Mouse (Mus musculus): ENCODE data around the gene Limk2. TPM values are rescaled to one million over a fixed set of nuclear protein-coding genes. Genes with fewer than 3 reads are reported as not detected.
A peak's percentile ranks its signal among the peaks of the same experiment; 100 is the strongest.

Gene Limk2
- polyA plus RNA-seq, 1 experiment from 2014 or later, result 74.8 TPM

DNA sequence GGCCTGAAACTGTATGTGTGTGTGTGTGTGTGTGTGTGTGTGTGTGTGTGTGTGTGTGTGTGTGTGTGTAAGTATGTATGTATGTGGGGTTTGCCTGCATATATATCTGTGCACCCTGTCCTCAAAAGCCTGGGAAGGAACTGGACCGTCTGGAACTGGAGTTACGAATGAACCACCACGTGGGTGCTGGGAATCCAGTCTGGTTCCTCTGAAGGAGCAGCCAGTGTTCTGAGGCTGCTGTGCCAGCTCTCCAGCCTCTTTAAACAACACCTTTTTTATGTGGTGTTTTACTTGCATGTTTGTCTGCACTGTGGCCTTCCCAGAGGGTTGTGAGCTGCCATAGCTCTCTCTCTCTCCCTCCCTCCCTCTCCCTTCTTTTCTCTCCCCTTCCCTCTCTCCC is 72.4 kb downstream of the Limk2 start:
- Histone ChIP-seq H3K27me3 (ENCODE audit: control insufficient read depth, insufficient read depth, low read length) (no peaks in the 10 kb centered on the region), H3K27ac (ENCODE audit: low read depth, low read length) (no peak overlapping the region), H3K9ac (ENCODE audit: low read depth, low read length) (peak overlapping the region; percentile 46; the same call in 1 of the 2 replicates), H3K4me1 (replicated peaks; ENCODE audit: control insufficient read depth, insufficient read depth, low read length) (peaks cover 5% of the 10 kb centered on the region; the same call in 1 of the 2 replicates), H3K4me2 (replicated peaks; ENCODE audit: low read depth, low read length) (no peak overlapping the region), H3K36me3 (ENCODE audit: control insufficient read depth, insufficient read depth, low read length) (no peaks in the 10 kb centered on the region), H3K9me3 (ENCODE audit: control insufficient read depth, low read length) (no peaks in the 10 kb centered on the region), H3K4me3 (ENCODE audit: low read depth, low read length) (no peak overlapping the region)
- WGBS, result 78% methylated on average over 3 of the region's 3 CpGs
- DNase-seq (ENCODE audit: low spot score) (no peak), ATAC-seq (ENCODE audit: low FRiP score) (no peak)

- ATAC-seq (ENCODE audit: low FRiP score) (no peak), DNase-seq (ENCODE audit: low spot score) (no peak)
- H3K4me3 ChIP-seq (ENCODE audit: low read depth, low read length), result no peak overlapping the region
- no peak overlapping the region for H3K4me2 ChIP-seq (replicated peaks; ENCODE audit: low read depth, low read length)
- WGBS, result 47% methylated on average over 11 of the region's 11 CpGs
- no peaks in the 10 kb centered on the region for H3K27me3 ChIP-seq (ENCODE audit: control insufficient read depth, insufficient read depth, low read length)
- no peak overlapping the region for H3K27ac ChIP-seq (ENCODE audit: low read depth, low read length)
- H3K36me3 ChIP-seq (ENCODE audit: control insufficient read depth, insufficient read depth, low read length), result no peaks in the 10 kb centered on the region
- H3K4me1 ChIP-seq (replicated peaks; ENCODE audit: control insufficient read depth, insufficient read depth, low read length), result peaks cover 5% of the 10 kb centered on the region; the same call in 1 of the 2 replicates
- no peaks in the 10 kb centered on the region for H3K9me3 ChIP-seq (ENCODE audit: control insufficient read depth, low read length)
- H3K9ac ChIP-seq (ENCODE audit: low read depth, low read length), result no peak overlapping the region
Observed at GRCm38 (mm10) chr11:3335651-3336216, 73.3 kb downstream of the Limk2 start.

GRCm38 (mm10) chr11:3334711-3335316 is 74.2 kb downstream of the Limk2 start:
- Histone ChIP-seq H3K4me3 (ENCODE audit: low read depth, low read length) (no peak overlapping the region), H3K36me3 (ENCODE audit: control insufficient read depth, insufficient read depth, low read length) (no peaks in the 10 kb centered on the region), H3K4me2 (replicated peaks; ENCODE audit: low read depth, low read length) (no peak overlapping the region), H3K4me1 (replicated peaks; ENCODE audit: control insufficient read depth, insufficient read depth, low read length) (peaks cover 5% of the 10 kb centered on the region; the same call in 1 of the 2 replicates), H3K9ac (ENCODE audit: low read depth, low read length) (no peak overlapping the region), H3K27me3 (ENCODE audit: control insufficient read depth, insufficient read depth, low read length) (no peaks in the 10 kb centered on the region), H3K27ac (ENCODE audit: low read depth, low read length) (no peak overlapping the region), H3K9me3 (ENCODE audit: control insufficient read depth, low read length) (no peaks in the 10 kb centered on the region)
- 40% methylated on average over 9 of the region's 9 CpGs for WGBS
- ATAC-seq (ENCODE audit: low FRiP score) (no peak), DNase-seq (ENCODE audit: low spot score) (no peak)

DNA sequence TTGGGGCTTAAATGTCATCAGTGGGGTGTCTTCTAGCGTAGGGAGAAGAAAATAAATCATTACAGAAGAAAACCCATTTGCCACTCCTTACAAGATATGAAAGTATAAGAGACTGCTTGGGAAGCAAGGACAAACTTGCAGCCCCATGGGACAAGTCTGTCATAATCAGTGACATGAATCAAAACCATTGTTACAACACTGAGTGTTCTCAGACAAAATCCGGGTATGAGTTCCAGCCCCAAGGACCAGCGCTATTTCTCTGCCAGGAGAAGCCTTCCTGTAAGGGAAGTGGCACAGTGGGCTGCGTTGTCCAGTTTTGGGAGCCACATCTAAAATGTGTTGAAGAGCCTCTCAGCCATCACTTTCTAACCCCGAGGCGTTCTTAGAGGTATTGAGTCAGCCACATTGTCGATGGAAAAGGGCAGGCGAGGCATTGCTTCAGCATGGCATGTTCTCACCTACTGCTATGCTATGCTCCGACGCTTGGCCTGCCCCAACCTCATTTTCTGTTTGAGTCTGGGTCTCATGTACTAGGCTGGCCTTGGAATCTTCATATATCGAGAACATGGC is 74.8 kb downstream of the Limk2 start:
- no peak overlapping the region for H3K4me2 ChIP-seq (replicated peaks; ENCODE audit: low read depth, low read length)
- no peaks in the 10 kb centered on the region for H3K36me3 ChIP-seq (ENCODE audit: control insufficient read depth, insufficient read depth, low read length)
- H3K27ac ChIP-seq (ENCODE audit: low read depth, low read length), result no peak overlapping the region
- H3K27me3 ChIP-seq (ENCODE audit: control insufficient read depth, insufficient read depth, low read length), result no peaks in the 10 kb centered on the region
- H3K4me1 ChIP-seq (replicated peaks; ENCODE audit: control insufficient read depth, insufficient read depth, low read length), result peaks cover 5% of the 10 kb centered on the region; the same call in 1 of the 2 replicates
- no peak overlapping the region for H3K4me3 ChIP-seq (ENCODE audit: low read depth, low read length)
- DNase-seq (ENCODE audit: low spot score) (no peak), ATAC-seq (ENCODE audit: low FRiP score) (no peak)
- 91% methylated on average over 11 of the region's 11 CpGs for WGBS
- H3K9ac ChIP-seq (ENCODE audit: low read depth, low read length), result no peak overlapping the region
- H3K9me3 ChIP-seq (ENCODE audit: control insufficient read depth, low read length), result no peaks in the 10 kb centered on the region

DNA sequence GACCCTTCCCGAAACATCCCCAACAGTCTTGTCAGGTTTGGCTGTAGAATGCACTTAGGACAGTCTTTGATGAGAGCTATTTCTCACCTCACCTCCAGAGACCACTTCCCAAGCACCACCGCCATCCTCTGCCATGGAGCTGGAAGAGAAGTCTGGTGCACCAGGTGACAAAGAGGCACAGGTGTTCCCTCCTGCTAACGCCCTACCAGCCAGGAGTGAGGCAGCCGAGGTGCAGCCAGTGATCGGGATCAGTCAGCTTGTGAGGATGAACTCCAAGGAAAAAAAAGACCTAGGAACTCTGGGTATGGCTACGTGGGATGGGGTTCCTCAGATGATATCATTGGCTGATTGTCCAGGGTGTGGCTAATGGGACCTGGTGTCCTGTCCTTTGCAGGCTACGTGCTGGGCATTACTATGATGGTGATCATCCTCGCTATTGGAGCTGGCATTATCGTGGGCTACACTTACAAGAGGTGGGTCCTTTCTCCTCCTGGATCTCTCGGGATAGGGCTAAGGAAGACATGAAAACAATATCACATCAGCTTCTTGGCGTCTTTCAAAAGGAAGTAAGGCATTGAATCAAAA is 75.8 kb downstream of the Limk2 start:
- Histone ChIP-seq H3K27ac (ENCODE audit: low read depth, low read length) (no peak overlapping the region), H3K4me1 (replicated peaks; ENCODE audit: control insufficient read depth, insufficient read depth, low read length) (peaks cover 5% of the 10 kb centered on the region; the same call in 1 of the 2 replicates), H3K36me3 (ENCODE audit: control insufficient read depth, insufficient read depth, low read length) (no peaks in the 10 kb centered on the region), H3K4me3 (ENCODE audit: low read depth, low read length) (no peak overlapping the region), H3K9me3 (ENCODE audit: control insufficient read depth, low read length) (no peaks in the 10 kb centered on the region), H3K27me3 (ENCODE audit: control insufficient read depth, insufficient read depth, low read length) (no peaks in the 10 kb centered on the region), H3K9ac (ENCODE audit: low read depth, low read length) (no peak overlapping the region), H3K4me2 (replicated peaks; ENCODE audit: low read depth, low read length) (no peak overlapping the region)
- ATAC-seq (ENCODE audit: low FRiP score) (no peak), DNase-seq (ENCODE audit: low spot score) (no peak)
- WGBS, result 85% methylated on average over 11 of the region's 11 CpGs

- under 1% methylated on average over 75 of the region's 75 CpGs for WGBS
- H3K27ac ChIP-seq (ENCODE audit: low read depth, low read length), result no peak overlapping the region
- H3K4me2 ChIP-seq (replicated peaks; ENCODE audit: low read depth, low read length), result peak overlapping the region; percentile 88
- peak overlapping the region; percentile 62 for H3K9ac ChIP-seq (ENCODE audit: low read depth, low read length)
- no peaks in the 10 kb centered on the region for H3K27me3 ChIP-seq (ENCODE audit: control insufficient read depth, insufficient read depth, low read length)
- ATAC-seq (ENCODE audit: low FRiP score) (peak; percentile 96), DNase-seq (ENCODE audit: low spot score) (peak; percentile 93)
- no peaks in the 10 kb centered on the region for H3K9me3 ChIP-seq (ENCODE audit: control insufficient read depth, low read length)
- peaks cover 2% of the 10 kb centered on the region; the same call in 1 of the 2 replicates for H3K4me1 ChIP-seq (replicated peaks; ENCODE audit: control insufficient read depth, insufficient read depth, low read length)
- H3K36me3 ChIP-seq (ENCODE audit: control insufficient read depth, insufficient read depth, low read length), result no peaks in the 10 kb centered on the region
- peak overlapping the region; percentile 40 for H3K4me3 ChIP-seq (ENCODE audit: low read depth, low read length)
Observed at GRCm38 (mm10) chr11:3331756-3332642, 77.0 kb downstream of the Limk2 start.

DNA sequence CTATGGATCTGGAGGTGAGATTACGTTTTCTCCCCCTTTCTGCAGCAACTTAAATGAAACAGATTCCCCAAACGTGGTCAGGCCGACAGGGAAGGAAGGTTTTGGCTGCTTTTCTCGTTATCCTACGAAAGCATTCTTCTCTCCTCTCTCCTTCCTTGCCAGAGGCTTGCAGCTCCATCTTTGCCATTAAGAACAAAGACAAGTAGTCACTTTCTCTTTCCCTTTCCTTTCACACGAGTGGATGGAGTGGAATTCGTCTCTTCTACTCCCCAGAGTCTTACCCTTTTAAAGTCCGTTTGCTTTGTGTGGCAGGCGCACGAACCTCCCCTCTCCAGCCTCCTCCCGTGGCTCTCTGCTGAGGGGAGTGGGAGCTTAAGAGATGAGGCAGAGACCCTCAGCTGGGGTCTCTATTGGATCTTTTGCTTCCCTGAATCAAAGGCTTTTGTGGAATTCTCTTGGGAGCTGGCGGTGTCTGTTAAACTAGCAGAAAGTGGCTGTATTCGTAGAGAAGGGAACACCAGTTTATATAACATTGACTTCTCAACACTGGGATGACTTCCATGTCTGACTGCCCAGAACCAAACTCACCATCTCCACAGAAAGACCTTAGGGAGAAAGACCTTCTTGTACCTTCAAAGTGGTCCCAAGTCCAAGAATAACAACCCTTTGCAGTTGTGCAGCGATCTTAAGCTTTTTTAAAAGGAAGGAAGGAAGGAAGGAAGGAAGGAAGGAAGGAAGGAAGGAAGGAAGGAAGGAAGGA is 77.8 kb downstream of the Limk2 start:
- Histone ChIP-seq H3K4me1 (replicated peaks; ENCODE audit: control insufficient read depth, insufficient read depth, low read length) (peaks cover 2% of the 10 kb centered on the region; the same call in 1 of the 2 replicates), H3K4me3 (ENCODE audit: low read depth, low read length) (peak overlapping the region; percentile 40), H3K27me3 (ENCODE audit: control insufficient read depth, insufficient read depth, low read length) (no peaks in the 10 kb centered on the region), H3K27ac (ENCODE audit: low read depth, low read length) (peak overlapping the region; percentile 6; the same call in 1 of the 2 replicates), H3K36me3 (ENCODE audit: control insufficient read depth, insufficient read depth, low read length) (no peaks in the 10 kb centered on the region), H3K9me3 (ENCODE audit: control insufficient read depth, low read length) (no peaks in the 10 kb centered on the region), H3K4me2 (replicated peaks; ENCODE audit: low read depth, low read length) (peak overlapping the region; percentile 88), H3K9ac (ENCODE audit: low read depth, low read length) (peak overlapping the region; percentile 61)
- ATAC-seq (ENCODE audit: low FRiP score) (no peak), DNase-seq (ENCODE audit: low spot score) (peak; percentile 52)
- 3% methylated on average over 14 of the region's 14 CpGs for WGBS

Measured in hindbrain, embryonic 11.5 days (tissue).